Mouse (Mus musculus): ENCODE measurements at regions not wholly inside any gene's neighbourhood (a gene's known extent, or its start where the extent isn't known, plus 50 kb on each side); places are given as distances from the start of the nearest gene placed in this dataset.

DNA sequence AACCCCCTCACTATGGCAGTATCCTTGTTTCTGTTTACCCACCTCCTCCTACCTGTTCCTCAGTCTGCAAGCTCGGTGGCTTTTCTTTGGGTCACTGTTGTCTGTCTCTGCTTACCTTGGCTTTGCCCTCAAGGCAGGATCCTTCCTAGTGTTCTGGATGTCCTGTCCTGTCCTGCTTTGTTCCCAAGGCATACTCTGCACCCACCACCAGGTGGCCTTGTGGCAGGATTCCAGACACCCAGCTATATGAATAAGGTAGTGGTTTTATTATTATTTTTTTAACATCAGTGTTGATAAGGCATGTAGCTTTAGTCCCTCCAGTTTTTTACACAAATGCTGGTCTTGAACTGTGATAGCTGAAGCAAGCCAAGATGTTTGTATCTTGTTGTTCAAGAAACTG, 478.7 kb downstream of the 1700129C05Rik start:
- no peak for DNase-seq (ENCODE audit: low read depth in 1 of 2, low spot score in 2 of 2)
- Histone ChIP-seq H3K4me3 (ENCODE audit: extremely low read depth, insufficient read depth, insufficient read length) (no peak overlapping the region), H3K36me3 (ENCODE audit: control insufficient read depth, insufficient read depth, low read length) (no peaks in the 10 kb centered on the region), H3K27ac (ENCODE audit: insufficient read depth, low read length) (no peak overlapping the region), H3K4me1 (ENCODE audit: control insufficient read depth, insufficient read depth, insufficient read length) (no peaks in the 10 kb centered on the region), H3K27me3 (ENCODE audit: control insufficient read depth, insufficient read depth, low read length) (no peaks in the 10 kb centered on the region)
- 50% methylated on average over 1 of the region's 1 CpGs for WGBS
- TF ChIP-seq CTCF (IDR thresholded peaks at IDR 0.05; ENCODE audit: extremely low read depth, insufficient read depth, insufficient read length, insufficient replicate concordance) (no peak), POLR2A (IDR thresholded peaks at IDR 0.05; ENCODE audit: low read depth, low read length) (no peak)

DNA sequence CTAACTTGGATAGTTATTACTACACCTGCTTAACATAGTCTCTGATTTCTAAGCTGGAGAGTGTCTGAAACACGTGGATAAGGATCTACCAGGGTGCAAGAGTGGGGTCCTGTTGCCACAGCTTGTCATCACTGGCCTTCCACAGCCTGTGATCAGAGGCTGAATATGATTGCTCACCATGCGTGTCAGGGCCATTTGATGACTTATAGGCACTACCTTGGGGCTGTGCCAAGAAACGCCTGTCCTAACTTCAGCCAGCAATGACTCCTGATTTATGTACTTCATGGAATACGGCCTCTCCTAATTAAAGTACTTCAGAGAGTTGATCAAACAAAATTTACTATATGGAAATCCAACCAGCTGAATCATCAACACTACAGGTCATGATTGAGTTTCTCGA, 480.1 kb downstream of the 1700129C05Rik start:
- 79% methylated on average over 5 of the region's 5 CpGs for WGBS

DNA sequence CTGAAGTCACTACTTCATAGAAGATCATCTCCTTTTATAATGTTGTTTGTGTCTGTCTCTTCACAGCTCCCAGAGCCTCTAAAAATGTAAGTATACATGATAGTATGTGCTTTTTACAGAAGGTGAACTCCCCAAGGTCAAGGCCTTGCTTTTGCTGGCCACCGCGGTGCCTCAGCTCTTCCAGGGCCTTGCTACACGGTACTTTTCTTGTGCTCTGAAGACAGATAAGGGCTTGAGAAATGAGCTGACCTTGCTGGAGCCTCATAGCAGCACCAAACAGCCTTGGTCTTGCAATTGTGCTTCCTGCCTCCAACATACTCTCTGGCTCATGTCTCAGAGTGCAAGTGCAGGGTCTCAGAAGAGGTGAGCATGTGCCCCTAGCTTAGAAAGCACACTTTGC, 481.3 kb downstream of the 1700129C05Rik start:
- Histone ChIP-seq H3K27me3 (ENCODE audit: control insufficient read depth, insufficient read depth, low read length) (no peaks in the 10 kb centered on the region), H3K36me3 (ENCODE audit: control insufficient read depth, insufficient read depth, low read length) (no peaks in the 10 kb centered on the region), H3K4me3 (ENCODE audit: extremely low read depth, insufficient read depth, insufficient read length) (no peak overlapping the region), H3K4me1 (ENCODE audit: control insufficient read depth, insufficient read depth, insufficient read length) (no peaks in the 10 kb centered on the region), H3K27ac (ENCODE audit: insufficient read depth, low read length) (no peak overlapping the region)
- no peak for DNase-seq (ENCODE audit: low read depth in 1 of 2, low spot score in 2 of 2)
- 84% methylated on average over 3 of the region's 3 CpGs for WGBS
- TF ChIP-seq CTCF (IDR thresholded peaks at IDR 0.05; ENCODE audit: extremely low read depth, insufficient read depth, insufficient read length, insufficient replicate concordance), result no peak
- no peak for TF ChIP-seq POLR2A (IDR thresholded peaks at IDR 0.05; ENCODE audit: low read depth, low read length)

More for the DNA sequence above, 480.1 kb downstream of the 1700129C05Rik start:
- no peak overlapping the region for H3K27ac ChIP-seq (ENCODE audit: insufficient read depth, low read length)
- TF ChIP-seq POLR2A (IDR thresholded peaks at IDR 0.05; ENCODE audit: low read depth, low read length) (no peak), CTCF (IDR thresholded peaks at IDR 0.05; ENCODE audit: extremely low read depth, insufficient read depth, insufficient read length, insufficient replicate concordance) (no peak)
- no peak for DNase-seq (ENCODE audit: low read depth in 1 of 2, low spot score in 2 of 2)
- no peaks in the 10 kb centered on the region for H3K27me3 ChIP-seq (ENCODE audit: control insufficient read depth, insufficient read depth, low read length)
- no peaks in the 10 kb centered on the region for H3K36me3 ChIP-seq (ENCODE audit: control insufficient read depth, insufficient read depth, low read length)
- H3K4me1 ChIP-seq (ENCODE audit: control insufficient read depth, insufficient read depth, insufficient read length), result no peaks in the 10 kb centered on the region
- H3K4me3 ChIP-seq (ENCODE audit: extremely low read depth, insufficient read depth, insufficient read length), result no peak overlapping the region

DNA sequence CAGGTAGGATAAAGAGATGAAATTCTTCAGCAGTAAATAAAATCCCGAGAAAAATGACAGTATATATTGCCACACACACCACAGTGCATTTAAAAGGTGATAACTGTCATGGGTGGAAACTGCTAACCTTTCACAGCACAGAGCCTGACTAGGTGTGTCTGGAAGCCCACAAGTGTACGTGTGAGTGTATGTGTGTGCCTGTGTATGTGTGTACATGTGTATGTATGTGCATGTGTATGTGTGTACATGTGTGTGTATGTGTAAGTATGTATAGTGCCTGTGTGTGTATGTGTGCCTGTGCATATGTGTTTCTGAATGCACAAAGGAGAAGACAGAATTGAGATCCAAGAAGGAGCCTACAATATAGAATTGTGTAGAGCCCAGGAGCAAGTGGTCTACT, 485.4 kb downstream of the 1700129C05Rik start:
- no peaks in the 10 kb centered on the region for H3K4me1 ChIP-seq (ENCODE audit: control insufficient read depth, insufficient read depth, insufficient read length)
- no peak for DNase-seq (ENCODE audit: low read depth in 1 of 2, low spot score in 2 of 2)
- 69% methylated on average over 2 of the region's 2 CpGs for WGBS

DNA sequence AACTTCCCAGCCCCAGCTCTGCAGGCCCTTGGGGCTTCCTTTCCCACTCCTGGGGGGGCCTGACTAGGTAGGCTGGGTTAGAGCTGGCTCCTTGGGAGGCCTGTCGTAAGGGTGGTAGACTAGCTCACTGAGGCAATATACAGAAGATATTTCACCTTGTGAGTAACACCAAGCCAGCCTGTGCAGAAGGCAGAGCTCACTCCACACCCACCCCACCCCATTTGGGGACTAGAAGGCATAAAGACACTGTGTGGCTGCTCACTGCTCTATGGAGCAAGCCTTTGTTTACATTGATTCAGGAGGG, 485.8 kb downstream of the 1700129C05Rik start:
- WGBS, result 79% methylated on average over 1 of the region's 1 CpGs
- no peaks in the 10 kb centered on the region for H3K36me3 ChIP-seq (ENCODE audit: control insufficient read depth, insufficient read depth, low read length)

More for the DNA sequence above, 485.4 kb downstream of the 1700129C05Rik start:
- Histone ChIP-seq H3K4me3 (ENCODE audit: extremely low read depth, insufficient read depth, insufficient read length) (no peak overlapping the region), H3K27me3 (ENCODE audit: control insufficient read depth, insufficient read depth, low read length) (no peaks in the 10 kb centered on the region), H3K36me3 (ENCODE audit: control insufficient read depth, insufficient read depth, low read length) (no peaks in the 10 kb centered on the region), H3K27ac (ENCODE audit: insufficient read depth, low read length) (no peak overlapping the region)
- TF ChIP-seq CTCF (IDR thresholded peaks at IDR 0.05; ENCODE audit: extremely low read depth, insufficient read depth, insufficient read length, insufficient replicate concordance) (no peak), POLR2A (IDR thresholded peaks at IDR 0.05; ENCODE audit: low read depth, low read length) (no peak)

DNA sequence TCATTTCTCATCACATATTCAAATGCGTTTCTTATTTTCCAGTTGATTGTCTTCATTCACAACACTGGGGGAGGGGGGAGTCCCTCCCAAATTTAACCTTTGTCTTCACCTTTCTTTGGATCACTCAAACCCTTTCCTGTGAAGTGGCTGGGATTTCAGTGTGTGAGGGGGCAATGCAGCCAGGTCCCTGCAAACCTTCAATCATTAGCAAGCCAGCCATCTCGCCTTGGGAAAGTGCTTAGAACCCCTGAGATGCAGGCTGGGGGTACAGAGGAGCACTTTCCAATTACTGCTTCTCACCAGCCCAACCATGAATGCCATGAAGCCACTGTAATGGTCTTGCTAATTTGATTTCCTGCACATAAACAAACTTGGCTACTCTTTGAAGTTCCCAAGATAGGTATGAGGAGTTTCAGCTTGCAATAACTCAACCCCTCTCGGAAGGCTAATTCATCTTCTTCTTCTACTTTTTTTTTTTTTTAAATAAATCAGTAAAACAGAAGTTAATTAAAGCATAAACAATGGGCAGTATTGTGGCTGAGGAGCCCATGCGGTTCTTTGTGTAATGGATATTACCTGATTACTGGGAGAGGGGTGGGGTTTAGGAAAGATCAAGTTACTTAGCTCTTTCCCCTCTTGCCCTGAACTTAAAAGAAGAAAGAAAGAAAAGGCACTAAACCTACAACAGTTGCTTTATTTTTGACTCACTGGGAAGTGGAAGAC, 486.3 kb downstream of the 1700129C05Rik start:
- Histone ChIP-seq H3K27me3 (ENCODE audit: control insufficient read depth, insufficient read depth, low read length) (no peaks in the 10 kb centered on the region), H3K36me3 (ENCODE audit: control insufficient read depth, insufficient read depth, low read length) (no peaks in the 10 kb centered on the region), H3K4me3 (ENCODE audit: extremely low read depth, insufficient read depth, insufficient read length) (no peak overlapping the region), H3K4me1 (ENCODE audit: control insufficient read depth, insufficient read depth, insufficient read length) (no peaks in the 10 kb centered on the region), H3K27ac (ENCODE audit: insufficient read depth, low read length) (no peak overlapping the region)
- no peak for DNase-seq (ENCODE audit: low read depth in 1 of 2, low spot score in 2 of 2)
- WGBS, result 74% methylated on average over 4 of the region's 4 CpGs
- TF ChIP-seq CTCF (IDR thresholded peaks at IDR 0.05; ENCODE audit: extremely low read depth, insufficient read depth, insufficient read length, insufficient replicate concordance) (no peak), POLR2A (IDR thresholded peaks at IDR 0.05; ENCODE audit: low read depth, low read length) (no peak)

More for the DNA sequence above, 485.8 kb downstream of the 1700129C05Rik start:
- H3K27me3 ChIP-seq (ENCODE audit: control insufficient read depth, insufficient read depth, low read length), result no peaks in the 10 kb centered on the region
- H3K4me1 ChIP-seq (ENCODE audit: control insufficient read depth, insufficient read depth, insufficient read length), result no peaks in the 10 kb centered on the region
- no peak for DNase-seq (ENCODE audit: low read depth in 1 of 2, low spot score in 2 of 2)
- no peak for TF ChIP-seq POLR2A (IDR thresholded peaks at IDR 0.05; ENCODE audit: low read depth, low read length)
- TF ChIP-seq CTCF (IDR thresholded peaks at IDR 0.05; ENCODE audit: extremely low read depth, insufficient read depth, insufficient read length, insufficient replicate concordance), result no peak
- no peak overlapping the region for H3K27ac ChIP-seq (ENCODE audit: insufficient read depth, low read length)
- no peak overlapping the region for H3K4me3 ChIP-seq (ENCODE audit: extremely low read depth, insufficient read depth, insufficient read length)

DNA sequence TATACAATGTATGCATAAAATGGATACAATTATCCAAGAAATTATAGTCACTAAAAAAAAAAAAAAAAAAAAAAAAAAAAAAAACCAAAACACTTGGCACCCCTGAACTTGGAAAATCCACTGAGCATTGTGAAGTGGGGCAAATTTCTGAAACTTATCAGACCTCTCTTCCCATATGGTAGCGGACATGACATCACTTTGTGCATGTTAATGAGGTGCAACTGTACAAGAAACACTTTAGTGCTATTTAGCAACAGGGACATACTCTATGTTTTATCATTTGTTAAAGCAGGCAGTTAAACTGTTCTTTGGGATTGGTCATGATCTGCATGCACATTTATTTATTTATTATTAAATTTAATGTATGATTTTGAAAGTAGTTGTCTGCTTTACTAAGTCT, 489.7 kb downstream of the 1700129C05Rik start:
- TF ChIP-seq CTCF (IDR thresholded peaks at IDR 0.05; ENCODE audit: extremely low read depth, insufficient read depth, insufficient read length, insufficient replicate concordance) (no peak), POLR2A (IDR thresholded peaks at IDR 0.05; ENCODE audit: low read depth, low read length) (no peak)

More for the DNA sequence above, 489.7 kb downstream of the 1700129C05Rik start:
- no peak overlapping the region for H3K27ac ChIP-seq (ENCODE audit: insufficient read depth, low read length)
- 89% methylated on average over 1 of the region's 1 CpGs for WGBS
- no peak for DNase-seq (ENCODE audit: low read depth in 1 of 2, low spot score in 2 of 2)
- no peaks in the 10 kb centered on the region for H3K27me3 ChIP-seq (ENCODE audit: control insufficient read depth, insufficient read depth, low read length)
- H3K36me3 ChIP-seq (ENCODE audit: control insufficient read depth, insufficient read depth, low read length), result no peaks in the 10 kb centered on the region
- no peaks in the 10 kb centered on the region for H3K4me1 ChIP-seq (ENCODE audit: control insufficient read depth, insufficient read depth, insufficient read length)
- H3K4me3 ChIP-seq (ENCODE audit: extremely low read depth, insufficient read depth, insufficient read length), result no peak overlapping the region

Data from spleen, adult 2 months (tissue).